Mouse (Mus musculus): ENCODE data around the gene Atp2a2.
A peak's percentile ranks its signal among the peaks of the same experiment; 100 is the strongest.

The Atp2a2 gene

GRCm38 (mm10) chr5:122502077-122502941, at the start of gene Atp2a2:
Gene Atp2a2, minus strand, starts transcription at chr5:122502225.
- DNase-seq (ENCODE audit: low read depth), result peak; percentile 75

DNA sequence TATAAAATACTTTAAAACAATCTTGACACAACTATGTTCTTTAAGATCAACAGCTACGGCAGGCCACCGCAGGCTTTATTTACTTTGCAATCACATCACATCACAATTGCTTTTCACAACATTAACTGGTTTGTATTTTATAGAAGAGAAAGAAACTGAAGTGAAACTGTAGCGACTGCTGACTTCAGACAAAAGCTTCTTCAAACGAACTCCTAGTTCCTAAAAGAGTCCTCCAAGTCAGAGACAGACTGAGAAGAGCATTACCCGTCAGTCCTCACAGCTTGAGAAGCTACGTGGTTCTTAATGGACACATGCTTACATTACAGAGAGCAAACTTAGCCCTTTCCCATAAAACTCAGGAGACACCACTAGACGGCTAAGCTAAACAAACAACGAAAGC, 48.4 kb upstream of the Atp2a2 start:
- DNase-seq (ENCODE audit: low read depth), result no peak

DNA sequence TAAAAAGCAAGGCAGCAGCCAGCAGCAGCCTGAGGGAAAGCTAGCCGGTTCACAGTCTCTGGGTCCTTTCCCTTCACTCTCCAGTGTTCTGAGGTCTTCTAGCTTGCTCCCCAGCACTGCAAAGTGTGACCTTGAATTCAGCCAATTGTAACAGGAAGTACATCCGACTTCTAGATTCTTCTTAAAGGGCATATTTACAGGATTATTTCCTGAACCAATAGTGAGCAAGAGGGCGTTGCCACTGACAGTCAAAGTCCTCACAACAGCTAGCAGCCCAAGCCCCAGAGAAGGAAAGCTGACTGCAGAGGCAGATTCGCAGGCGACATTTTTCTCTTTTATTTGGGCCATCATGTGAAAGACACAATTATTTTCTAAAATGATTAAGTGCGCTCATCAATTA, 46.6 kb upstream of the Atp2a2 start:
- DNase-seq (ENCODE audit: low read depth), result no peak

- DNase-seq (ENCODE audit: low read depth), result no peak
These were observed 45.8 kb upstream of the Atp2a2 start for GRCm38 (mm10) chr5:122547810-122548209.

- DNase-seq (ENCODE audit: low read depth), result peak; percentile 5
These were observed 45.3 kb upstream of the Atp2a2 start for GRCm38 (mm10) chr5:122547251-122547714.

- DNase-seq (ENCODE audit: low read depth), result no peak
These were observed 41.4 kb upstream of the Atp2a2 start for GRCm38 (mm10) chr5:122543392-122543791.

DNA sequence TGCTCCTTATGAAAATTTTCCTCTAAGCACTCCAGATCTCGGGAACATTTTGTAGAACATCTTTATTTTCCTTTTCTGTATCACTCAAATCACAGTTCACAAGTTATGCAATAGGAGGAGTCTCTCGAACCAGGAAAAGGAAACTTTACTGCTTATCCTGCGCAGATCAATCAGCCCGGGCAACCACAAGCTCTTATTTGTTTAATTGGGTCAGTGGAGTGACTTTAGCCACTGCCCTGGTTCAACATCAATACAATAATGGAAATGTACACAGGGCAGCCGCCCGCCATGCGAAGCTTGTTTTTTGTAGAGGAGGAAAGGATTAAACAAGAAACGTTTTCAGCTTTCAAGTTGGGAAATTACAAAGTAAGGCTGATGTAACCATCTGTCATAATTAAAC, 39.8 kb upstream of the Atp2a2 start:
- DNase-seq (ENCODE audit: low read depth), result no peak

- no peak for DNase-seq (ENCODE audit: low read depth)
These were observed 36.1 kb upstream of the Atp2a2 start for GRCm38 (mm10) chr5:122538077-122538476.

DNA sequence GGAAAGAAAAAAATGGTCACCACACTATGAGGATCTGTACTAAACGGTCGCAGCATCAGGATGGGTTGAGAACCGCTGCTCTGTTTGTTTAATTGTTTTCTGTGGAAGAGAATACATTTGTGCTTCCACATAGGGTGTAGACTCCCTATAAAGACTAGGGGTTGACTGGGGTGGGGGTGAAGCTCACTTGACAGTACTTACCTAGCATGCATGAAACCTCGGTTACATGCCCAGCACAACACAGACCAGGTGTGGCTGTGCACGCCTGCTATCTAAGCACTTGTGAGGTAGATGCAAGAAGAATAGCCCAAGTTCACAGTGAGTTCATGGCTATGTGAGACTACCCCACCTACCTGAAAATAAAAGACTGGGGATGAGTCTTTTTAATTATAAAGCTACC, 35.6 kb upstream of the Atp2a2 start:
- no peak for DNase-seq (ENCODE audit: low read depth)

- DNase-seq (ENCODE audit: low read depth), result no peak
These were observed 31.9 kb upstream of the Atp2a2 start for GRCm38 (mm10) chr5:122533884-122534283.

DNA sequence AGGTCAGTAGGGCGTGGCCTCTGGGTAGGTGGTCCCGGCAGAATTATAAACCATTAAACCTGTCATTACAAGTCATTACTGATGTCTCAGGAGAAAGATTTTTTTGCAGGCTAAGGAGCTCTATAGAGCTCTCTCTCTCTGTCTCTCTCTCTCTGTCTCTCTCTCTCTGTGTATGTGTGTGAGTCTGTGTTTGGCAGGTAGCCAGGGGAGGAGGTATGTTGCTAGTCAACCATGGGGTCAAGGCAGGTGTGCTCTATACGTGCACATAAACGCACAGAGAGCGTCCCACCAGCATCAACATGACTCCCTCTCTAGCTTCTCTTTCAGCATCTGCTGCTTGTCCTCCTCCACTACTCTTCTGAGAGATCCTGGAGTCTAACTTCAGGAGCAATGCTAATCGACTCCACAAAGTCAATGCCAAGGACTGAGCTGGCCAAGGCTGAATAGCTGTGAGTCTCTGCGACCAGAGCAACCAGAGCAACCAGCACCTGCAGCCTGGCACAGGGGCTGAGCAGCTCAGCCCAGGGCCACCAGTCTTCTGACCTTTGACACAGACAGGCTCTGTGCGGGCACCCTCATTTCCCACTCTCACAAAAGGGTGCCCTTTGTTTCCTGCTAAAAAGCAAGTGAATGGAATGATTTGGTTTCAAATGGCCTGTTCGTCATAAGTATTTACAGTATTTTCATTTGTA, 28.0 kb upstream of the Atp2a2 start:
- DNase-seq (ENCODE audit: low read depth), result no peak

DNA sequence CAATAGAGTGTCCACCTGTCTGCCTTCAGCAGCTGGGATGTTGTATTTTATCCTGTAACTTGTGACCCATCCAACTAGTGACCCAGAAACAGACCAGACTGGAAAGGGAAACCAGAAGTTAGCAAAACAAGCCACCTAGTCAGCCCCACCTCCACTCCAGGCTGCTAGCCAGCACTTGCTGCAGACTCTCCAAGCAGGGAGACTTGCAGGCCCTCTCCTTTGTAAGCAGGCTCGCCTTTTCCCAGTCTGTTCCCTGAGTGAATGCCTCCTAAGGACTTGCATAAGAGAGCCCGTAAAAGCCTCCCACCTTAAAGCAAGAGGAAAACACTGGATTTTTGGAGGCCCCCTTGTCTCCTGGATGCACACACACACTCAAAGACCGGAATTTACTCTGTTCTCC, 27.3 kb upstream of the Atp2a2 start:
- no peak for DNase-seq (ENCODE audit: low read depth)

DNA sequence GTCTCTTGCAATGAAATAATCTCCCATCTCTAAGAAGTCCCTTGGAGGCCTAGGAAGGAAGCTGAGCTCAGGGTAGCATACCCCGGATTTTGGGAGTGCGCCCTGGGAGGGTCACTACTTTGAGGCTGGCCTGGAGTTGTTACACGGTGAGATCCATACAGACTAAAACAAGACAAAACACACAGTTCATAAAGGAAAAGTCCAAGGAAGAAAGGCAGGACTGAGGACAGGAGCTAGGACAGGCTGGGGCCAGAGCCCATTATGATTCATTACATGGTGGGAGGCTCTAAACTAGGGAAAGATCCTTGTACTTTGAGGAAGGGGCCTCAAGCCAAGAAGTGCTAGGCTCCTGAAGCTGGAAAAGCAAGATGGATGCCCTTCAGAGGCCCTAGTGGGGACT, 26.6 kb upstream of the Atp2a2 start:
- DNase-seq (ENCODE audit: low read depth), result no peak

DNA sequence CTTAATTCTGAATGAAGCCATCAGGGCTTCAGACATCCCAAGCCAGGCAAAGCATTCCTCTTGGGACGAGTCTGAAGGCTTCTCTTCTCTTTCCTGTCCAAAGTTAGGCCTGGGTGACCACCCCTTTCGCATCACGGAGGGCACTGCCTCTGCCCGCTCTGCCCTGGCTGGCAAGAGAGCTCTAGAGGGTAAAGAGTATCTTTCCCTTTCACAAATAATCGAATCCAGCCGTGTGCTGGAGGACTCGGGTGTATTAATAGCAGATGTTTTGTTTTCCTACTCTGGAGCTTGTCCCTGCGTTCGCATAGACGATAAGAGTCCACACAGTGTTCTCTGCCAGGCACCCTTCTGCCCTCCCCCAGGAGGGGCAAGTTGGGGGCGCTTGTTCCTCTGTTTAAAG, 25.7 kb upstream of the Atp2a2 start:
- DNase-seq (ENCODE audit: low read depth), result no peak

DNA sequence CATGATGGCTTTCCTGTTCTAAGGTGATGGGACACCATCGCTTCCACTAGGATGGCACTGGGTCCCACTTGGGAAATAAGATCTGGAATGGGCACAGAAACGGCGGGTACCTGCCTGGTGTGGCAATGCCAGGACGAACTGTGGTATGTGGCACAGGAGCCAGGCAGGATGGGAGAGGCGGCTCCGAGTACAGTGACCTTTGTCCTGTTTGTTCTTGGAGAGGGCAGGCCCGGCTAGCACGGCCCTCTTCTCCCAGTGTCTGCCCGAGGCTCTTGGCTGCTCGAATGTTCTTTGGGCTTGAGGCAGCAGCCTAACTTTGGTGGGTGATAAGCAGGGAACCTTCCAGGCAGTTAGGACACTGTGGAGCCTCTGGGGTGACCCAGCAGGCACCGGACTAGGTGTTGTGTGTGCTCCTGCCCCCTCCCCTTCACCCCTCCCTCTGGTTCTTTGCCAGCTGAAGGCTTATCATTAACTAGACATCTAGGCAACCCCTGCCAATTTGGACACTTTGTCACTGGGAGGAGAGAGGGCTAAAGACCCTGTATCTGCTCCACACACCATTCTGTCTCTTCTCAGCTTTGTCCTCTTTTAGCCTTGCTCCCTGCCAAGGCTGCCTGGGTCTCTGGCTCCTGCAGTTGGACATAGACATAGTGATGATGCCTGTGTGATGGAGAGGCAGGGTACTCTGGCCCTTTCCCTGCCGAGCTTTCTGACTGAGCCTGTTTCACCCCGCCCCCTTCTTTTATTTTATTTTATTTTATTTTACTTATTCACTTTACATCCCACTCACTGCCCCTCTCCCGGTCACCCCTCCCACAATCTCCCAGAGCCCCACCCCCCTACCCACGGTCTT, 25.1 kb upstream of the Atp2a2 start:
- no peak for DNase-seq (ENCODE audit: low read depth)

GRCm38 (mm10) chr5:122526405-122526804, 24.4 kb upstream of the Atp2a2 start:
- DNase-seq (ENCODE audit: low read depth), result no peak

DNA sequence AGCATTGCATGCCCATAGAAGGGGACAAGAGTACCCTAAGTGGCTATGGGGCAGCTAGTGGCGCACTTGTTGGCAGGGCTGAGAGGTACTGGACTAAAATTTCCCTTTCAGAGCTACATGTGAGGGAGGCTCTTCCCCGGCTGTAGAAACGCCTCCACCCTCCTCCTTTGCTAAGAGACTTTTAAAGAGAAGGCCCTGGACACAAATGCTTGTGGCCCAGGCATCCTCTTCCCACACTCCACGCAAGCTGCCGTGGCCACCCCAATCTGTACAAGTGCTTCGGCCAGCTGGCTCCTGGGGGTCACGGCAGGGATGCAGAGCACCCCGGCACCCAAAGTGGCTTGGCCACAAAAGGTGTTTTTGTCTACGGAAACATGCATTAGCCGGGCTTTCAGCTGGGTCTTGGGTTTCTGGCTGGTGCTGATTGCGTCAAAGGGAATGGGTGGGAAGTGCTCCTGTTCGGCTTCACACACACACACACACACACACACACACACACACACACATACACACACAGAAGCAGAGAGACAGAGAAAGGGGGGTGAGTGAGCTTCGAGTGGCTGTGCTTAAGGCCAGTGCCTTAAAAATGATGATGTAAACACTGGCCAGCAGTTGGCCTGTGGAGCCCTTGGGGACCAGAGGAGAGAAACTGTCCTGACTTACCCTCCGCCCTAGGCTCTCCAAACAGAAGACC, 23.4 kb upstream of the Atp2a2 start:
- DNase-seq (ENCODE audit: low read depth), result no peak

DNA sequence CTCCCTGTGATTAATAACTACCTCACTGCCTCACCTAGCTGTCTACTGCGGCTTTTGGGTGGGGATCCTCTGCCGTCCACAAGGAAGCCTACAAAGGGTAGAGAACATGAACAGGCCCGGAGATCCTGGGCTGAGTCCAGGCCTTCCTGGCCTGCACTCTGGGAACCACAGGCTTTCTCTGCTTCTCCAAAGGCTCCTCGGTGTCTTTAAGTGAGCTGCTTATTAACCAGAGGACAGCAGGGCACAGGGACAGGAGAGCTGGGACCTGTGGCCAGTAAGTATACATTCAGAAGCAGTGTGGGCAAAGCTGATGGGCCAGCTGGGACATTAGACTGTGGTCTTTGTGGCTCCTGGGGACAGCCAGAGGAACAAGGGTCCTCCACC, 22.8 kb upstream of the Atp2a2 start:
- DNase-seq (ENCODE audit: low read depth), result no peak

- no peak for DNase-seq (ENCODE audit: low read depth)
These were observed 22.2 kb upstream of the Atp2a2 start for GRCm38 (mm10) chr5:122524244-122524643.

DNA sequence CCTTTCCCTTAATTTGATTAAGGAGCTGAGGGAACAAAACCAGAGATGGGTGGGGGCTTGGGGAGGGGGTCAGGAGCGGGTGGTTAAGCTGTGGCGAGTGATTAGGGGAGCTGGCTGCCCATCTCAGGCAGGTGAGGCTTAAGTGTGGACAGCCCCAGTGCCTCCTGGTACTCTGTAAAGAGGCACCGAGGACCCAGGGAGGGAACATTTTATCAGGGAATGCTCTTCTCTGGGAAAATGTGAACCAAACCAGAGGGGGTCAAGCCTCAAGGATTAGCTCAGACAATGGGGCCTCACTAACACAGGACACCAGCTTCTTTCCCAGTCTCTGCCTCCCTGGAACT, 19.1 kb upstream of the Atp2a2 start:
- no peak for DNase-seq (ENCODE audit: low read depth)

DNA sequence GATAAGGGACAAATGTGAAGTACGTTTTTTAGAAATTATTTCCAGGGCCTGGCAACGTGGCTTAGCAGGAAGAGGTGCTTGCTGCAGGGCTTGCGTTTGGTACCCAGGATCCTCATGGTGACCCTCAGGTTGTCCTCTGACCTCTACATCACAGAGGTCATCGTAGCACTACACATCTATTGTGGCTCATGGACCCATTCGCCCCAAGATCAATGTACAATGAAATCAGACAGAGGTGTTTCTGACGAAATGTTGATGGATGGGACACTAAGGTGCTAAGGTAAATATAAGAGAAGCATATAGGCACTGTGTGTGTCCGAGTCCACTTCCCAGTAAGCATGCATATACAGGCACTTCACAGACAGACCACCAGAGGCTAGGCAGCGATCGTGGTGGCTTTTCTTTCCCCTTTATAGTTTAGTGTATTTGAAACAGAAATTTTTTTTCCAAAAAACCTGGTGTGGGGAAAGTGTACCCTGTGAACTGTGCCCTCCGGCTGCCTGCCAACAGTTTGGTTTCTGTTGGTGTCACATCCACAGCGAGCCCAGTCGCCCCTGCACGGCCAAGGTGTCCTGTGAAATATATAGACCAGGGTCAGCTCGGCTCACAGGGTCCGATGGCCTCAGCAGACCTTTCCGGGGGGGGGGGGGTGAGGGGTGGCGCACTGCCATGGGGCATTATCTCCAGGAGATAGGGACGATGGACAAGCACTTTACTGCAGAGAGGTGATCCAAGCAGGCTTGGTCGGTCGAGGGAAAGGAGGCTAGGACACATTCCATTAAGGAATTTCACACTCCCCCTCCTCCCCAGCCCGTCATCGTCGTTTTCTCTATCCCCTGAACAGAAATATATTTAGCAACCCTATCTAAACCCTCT, 18.5 kb upstream of the Atp2a2 start:
- DNase-seq (ENCODE audit: low read depth), result no peak
